ENCODE assay signal across 9 mouse cellular contexts in the genomic region with DNA sequence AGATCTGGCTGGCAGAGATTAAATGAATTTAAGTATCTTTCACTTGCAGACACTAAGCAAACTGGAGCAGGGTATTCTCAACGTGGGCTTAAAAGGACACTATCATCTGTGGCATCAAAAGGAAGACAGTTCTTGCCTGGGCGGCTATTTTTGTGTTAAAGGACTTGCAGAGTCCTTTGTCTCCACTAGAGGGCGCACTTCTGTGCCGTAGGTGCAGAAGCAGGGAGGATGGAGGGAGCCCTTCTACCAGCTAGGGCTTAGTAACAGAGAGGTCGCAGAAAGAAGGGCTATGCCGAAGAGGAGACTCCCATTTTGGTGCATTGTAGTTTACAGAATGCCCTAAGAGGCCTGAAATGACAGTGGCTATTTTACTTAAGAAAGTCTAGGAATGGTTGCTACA.
DNase-seq lines count a peak whose midpoint lies in the region; ATAC-seq and TF ChIP-seq lines count a peak whose summit lies in the region.
"Had no signal": no experiment of that assay in that cellular context is flagged by ENCODE, and none has a peak within 500 bp of the region (broad histone marks: within the 10 kb centered on the region; RNA-seq: fewer than 3 reads in every experiment).

No protein-coding gene starts in this region.

- peak; percentile 48; the same call in 1 of the 2 replicates for TF ChIP-seq CTCF in bone marrow macrophage, adult 2 months (IDR thresholded peaks at IDR 0.05; ENCODE audit: low read depth, low read length)

- H3K27me3 ChIP-seq in midbrain, embryonic 14.5 days (ENCODE audit: control insufficient read depth, insufficient read depth, low read length), result no peaks in the 10 kb centered on the region
- H3K27me3 ChIP-seq in forebrain, embryonic 12.5 days, result peaks cover 5% of the 10 kb centered on the region; the same call in 1 of the 2 replicates
- H3K27me3 ChIP-seq: liver, embryonic 15.5 days had no signal

- no peak for ATAC-seq in midbrain, embryonic 14.5 days (ENCODE audit: low FRiP score, low TSS enrichment)
- no peak for ATAC-seq in forebrain, embryonic 12.5 days (ENCODE audit: low FRiP score)

- TF ChIP-seq POLR2A in bone marrow macrophage, adult 2 months (IDR thresholded peaks at IDR 0.05; ENCODE audit: borderline replicate concordance, low read depth, low read length), result no peak

- H3K4me3 ChIP-seq in bone marrow macrophage, adult 2 months (ENCODE audit: insufficient read depth, low read length), result no peak overlapping the region
- H3K4me3 ChIP-seq in midbrain, embryonic 14.5 days (replicated peaks; ENCODE audit: low read depth, low read length), result no peak overlapping the region
- H3K4me3 ChIP-seq in forebrain, embryonic 12.5 days (replicated peaks), result no peak overlapping the region
- H3K4me3 ChIP-seq: liver, embryonic 15.5 days had no signal

- no peak overlapping the region for H3K9ac ChIP-seq in midbrain, embryonic 14.5 days (replicated peaks; ENCODE audit: low read length)
- H3K9ac ChIP-seq in forebrain, embryonic 12.5 days, result no peak overlapping the region
- H3K9ac ChIP-seq: liver, embryonic 15.5 days had no signal

- H3K9me3 ChIP-seq in midbrain, embryonic 14.5 days (ENCODE audit: control insufficient read depth, low read length), result no peaks in the 10 kb centered on the region
- no peaks in the 10 kb centered on the region for H3K9me3 ChIP-seq in forebrain, embryonic 12.5 days
- H3K9me3 ChIP-seq: liver, embryonic 15.5 days had no signal

- 11% methylated on average over 6 of the region's 6 CpGs for WGBS in midbrain, embryonic 14.5 days
- 13% methylated on average over 6 of the region's 6 CpGs for WGBS in forebrain, embryonic 12.5 days

- H3K36me3 ChIP-seq in midbrain, embryonic 14.5 days (ENCODE audit: control insufficient read depth, insufficient read depth, low read length), result no peaks in the 10 kb centered on the region
- no peaks in the 10 kb centered on the region for H3K36me3 ChIP-seq in forebrain, embryonic 12.5 days (replicated peaks)
- H3K36me3 ChIP-seq: liver, embryonic 15.5 days had no signal

- no peak overlapping the region for H3K27ac ChIP-seq in bone marrow macrophage, adult 2 months (ENCODE audit: insufficient read depth, low read depth, low read length)
- 0 out of 2 replicates have a peak overlapping the region, but pooled peaks have one; percentile 26 for H3K27ac ChIP-seq in midbrain, embryonic 14.5 days (replicated peaks; ENCODE audit: low read depth, low read length)
- no peak overlapping the region for H3K27ac ChIP-seq in forebrain, embryonic 12.5 days
- H3K27ac ChIP-seq: liver, embryonic 15.5 days had no signal

- no peaks in the 10 kb centered on the region for H3K4me1 ChIP-seq in bone marrow macrophage, adult 2 months (ENCODE audit: control insufficient read depth, insufficient read depth, low read length)
- peaks cover 17% of the 10 kb centered on the region for H3K4me1 ChIP-seq in midbrain, embryonic 14.5 days (ENCODE audit: control insufficient read depth, insufficient read depth, low read length)
- peaks cover 25% of the 10 kb centered on the region for H3K4me1 ChIP-seq in forebrain, embryonic 12.5 days
- H3K4me1 ChIP-seq: liver, embryonic 15.5 days had no signal

- no peak overlapping the region for H3K4me2 ChIP-seq in midbrain, embryonic 14.5 days (ENCODE audit: low read length)
- H3K4me2 ChIP-seq in forebrain, embryonic 12.5 days, result no peak overlapping the region
- H3K4me2 ChIP-seq: liver, embryonic 15.5 days had no signal

- peak; percentile 30 to 33 for DNase-seq in adrenal gland, adult 18-20 months (ENCODE audit: low spot score in 2 of 2)
- DNase-seq in adrenal gland, adult 8-10 months, result no peak
- peak; percentile 48 to 60 for DNase-seq in left cerebral cortex, adult 18-20 months (ENCODE audit: low spot score in 2 of 2)
- no peak for DNase-seq in left cerebral cortex, adult 11 months (ENCODE audit: low spot score)
- peak; percentile 1 for DNase-seq in induced T-regulatory cell, adult 2 months (ENCODE audit: low read depth)
- peak; percentile 82 for DNase-seq in midbrain, embryonic 14.5 days

Comparison
In these comparisons a context has a peak if more than half of its experiments do, and no peak if none do; other contexts are left out.
1. DNase-seq: peak in adrenal gland, adult 18-20 months (2 of 2), left cerebral cortex, adult 18-20 months (2 of 2), induced T-regulatory cell, adult 2 months (single experiment) and midbrain, embryonic 14.5 days (single experiment); none in adrenal gland, adult 8-10 months (single experiment) and left cerebral cortex, adult 11 months (single experiment).